Mouse (Mus musculus) midbrain, postnatal 0 days (tissue): ENCODE measurements around the gene Spire2. TPM values are rescaled to one million over a fixed set of nuclear protein-coding genes. Genes with fewer than 3 reads are reported as not detected.

Experiments used
- ATAC-seq: fragments of 200-750 bp; cut with Nextera tagmentation; 2 replicates; pipeline ENCODE4 v1.8.0; 2017; ENCODE audit warnings: moderate number of reproducible peaks, mild to moderate bottlenecking, moderate TSS enrichment, moderate library complexity; ENCODE audit not compliant: low FRiP score
- DNase-seq: peaks from one replicate; pipeline ENCODE4 v3.0.0-alpha.2; 2015; ENCODE audit warnings: low spot score
- H3K27ac ChIP-seq: fragments of 300-500 bp; sonication (generic); 2 replicates; pipeline ENCODE4 v1.5.1; 2014; ENCODE audit warnings: low read depth, mild to moderate bottlenecking, low read length, mixed read lengths
- H3K27me3 ChIP-seq: fragments of 300-500 bp; sonication (generic); 2 replicates; pipeline ENCODE4 v1.6.1; 2014; ENCODE audit warnings: low read length, control low read depth, mixed read lengths; ENCODE audit not compliant: insufficient read depth
- H3K36me3 ChIP-seq: fragments of 300-500 bp; sonication (generic); 2 replicates; pipeline ENCODE4 v1.6.1; 2014; ENCODE audit warnings: low read length, control low read depth, mixed read lengths; ENCODE audit not compliant: insufficient read depth
- H3K4me1 ChIP-seq: fragments of 300-500 bp; sonication (generic); 2 replicates; pipeline ENCODE4 v1.6.1; 2014; ENCODE audit warnings: mild to moderate bottlenecking, control low read depth, antibody characterized with exemption, low read length, mixed read lengths; ENCODE audit not compliant: insufficient read depth
- H3K4me2 ChIP-seq: fragments of 300-500 bp; sonication (generic); 2 replicates; pipeline ENCODE4 v1.6.1; 2014; ENCODE audit warnings: low read depth, mild to moderate bottlenecking, low read length, mixed read lengths; ENCODE audit not compliant: poor library complexity, severe bottlenecking
- H3K4me3 ChIP-seq: fragments of 300-500 bp; sonication (generic); 2 replicates; pipeline ENCODE4 v1.5.1; 2014; ENCODE audit warnings: low read depth, mild to moderate bottlenecking, low read length, moderate library complexity
- H3K9ac ChIP-seq: fragments of 300-500 bp; sonication (generic); replicated peaks from 2 replicates; pipeline ENCODE4 v1.6.1; 2014; ENCODE audit warnings: mild to moderate bottlenecking, low read length, moderate library complexity, mixed read lengths; ENCODE audit not compliant: poor library complexity, severe bottlenecking
- H3K9me3 ChIP-seq: fragments of 300-500 bp; sonication (generic); 2 replicates; pipeline ENCODE4 v1.6.1; 2016; ENCODE audit warnings: low read length, control low read depth
- CTCF ChIP-seq: IDR thresholded peaks from 2 replicates; pipeline ENCODE4 v1.5.1; 2016; ENCODE audit warnings: antibody characterized with exemption, mild to moderate bottlenecking
- WGBS: fragments of 180-500 bp; shearing (Covaris S2); extraction: QIAGEN DNeasy Blood & Tissue Kit; methylation state at CpG from one replicate; pipeline ENCODE4 v1.1.7; 2014; 5-methylcytosine and 5-hydroxymethylcytosine counted together
- polyA plus RNA-seq: library from polyadenylated mRNA; unstranded; fragments of >200 nt; fragmentation: Nextera tagmentation; extraction: Ambion mirVana; gene quantifications from 2 replicates; pipeline ENCODE4 v1.2.1, GENCODE M21; 2015
- total RNA-seq: library from RNA; depleted of rRNA; stranded (reverse); fragments of >200 nt; gene quantifications from 2 replicates; pipeline ENCODE4 v1.2.3, GENCODE M21; 2014

The Spire2 gene
- total and polyA plus RNA-seq, 2 experiments from 2014 or later, result 28.0 to 44.1 TPM

- H3K4me3 ChIP-seq, result no peak within 1 kb of the TSS
- H3K9ac ChIP-seq, result no peak within 1 kb of the TSS
- H3K9me3 ChIP-seq, result no peaks in the 10 kb centered on the region
- H3K4me1 ChIP-seq, result peaks cover 14% of the 10 kb centered on the region
- H3K27me3 ChIP-seq, result no peaks in the 10 kb centered on the region
- peak within 1 kb of the TSS; percentile 12; the same call in 1 of the 2 replicates for H3K4me2 ChIP-seq
- peaks cover 13% of the 10 kb centered on the region for H3K36me3 ChIP-seq
- TF ChIP-seq CTCF, result peak; percentile 87
- no peak within 1 kb of the TSS for H3K27ac ChIP-seq
- ATAC-seq (0 out of 2 replicates have a peak, but pooled peaks have one; percentile 1), DNase-seq (peak; percentile 75)
- 0% methylated on average over 4 of the region's 4 CpGs for WGBS
Observed at GRCm38 (mm10) chr8:123406786-123407185, 74.3 kb downstream of the Spire2 start, which contains the start of gene Mc1r. Mc1r (plus strand) TSS chr8:123407107.

- no peak for ATAC-seq
- Histone ChIP-seq H3K4me1 (peaks cover 14% of the 10 kb centered on the region), H3K27me3 (no peaks in the 10 kb centered on the region), H3K9me3 (no peaks in the 10 kb centered on the region), H3K27ac (no peak overlapping the region), H3K4me3 (no peak overlapping the region), H3K36me3 (peaks cover 6% of the 10 kb centered on the region; the same call in 1 of the 2 replicates), H3K4me2 (no peak overlapping the region), H3K9ac (no peak overlapping the region)
- WGBS, result 94% methylated on average over 13 of the region's 13 CpGs
- no peak for DNase-seq
- TF ChIP-seq CTCF, result no peak
Observed at GRCm38 (mm10) chr8:123407612-123408011, 75.1 kb downstream of the Spire2 start.

- no peak for ATAC-seq
- peak overlapping the region; percentile 98; the same call in 1 of the 2 replicates for H3K27ac ChIP-seq
- peak overlapping the region; percentile 77; the same call in 1 of the 2 replicates for H3K9ac ChIP-seq
- no peak for TF ChIP-seq CTCF
- H3K36me3 ChIP-seq, result no peaks in the 10 kb centered on the region
- 0 out of 2 replicates have a peak overlapping the region, but pooled peaks have one; percentile 47 for H3K4me3 ChIP-seq
- peak overlapping the region; percentile 89 for H3K4me2 ChIP-seq
- DNase-seq, result no peak
- no peaks in the 10 kb centered on the region for H3K27me3 ChIP-seq
- no peaks in the 10 kb centered on the region for H3K9me3 ChIP-seq
- peaks cover 14% of the 10 kb centered on the region for H3K4me1 ChIP-seq
- 75% methylated on average over 9 of the region's 9 CpGs for WGBS
Observed at GRCm38 (mm10) chr8:123408586-123409544, 76.4 kb downstream of the Spire2 start.

- ATAC-seq, result no peak
- H3K27me3 ChIP-seq, result no peaks in the 10 kb centered on the region
- TF ChIP-seq CTCF, result no peak
- peak overlapping the region; percentile 98 for H3K27ac ChIP-seq
- peak overlapping the region; percentile 77 for H3K9ac ChIP-seq
- no peaks in the 10 kb centered on the region for H3K36me3 ChIP-seq
- peak overlapping the region; percentile 89 for H3K4me2 ChIP-seq
- H3K4me1 ChIP-seq, result peaks cover 14% of the 10 kb centered on the region
- WGBS, result 15% methylated on average over 8 of the region's 8 CpGs
- H3K9me3 ChIP-seq, result no peaks in the 10 kb centered on the region
- peak; percentile 83 for DNase-seq
- peak overlapping the region; percentile 47 for H3K4me3 ChIP-seq
Observed at GRCm38 (mm10) chr8:123410049-123410587, 77.6 kb downstream of the Spire2 start.

- Histone ChIP-seq H3K27ac (peak overlapping the region; percentile 98), H3K4me1 (peaks cover 14% of the 10 kb centered on the region), H3K27me3 (no peaks in the 10 kb centered on the region), H3K9me3 (no peaks in the 10 kb centered on the region), H3K4me2 (peak overlapping the region; percentile 89), H3K36me3 (no peaks in the 10 kb centered on the region), H3K9ac (peak overlapping the region; percentile 77), H3K4me3 (peak overlapping the region; percentile 47)
- WGBS, result 2% methylated on average over 11 of the region's 11 CpGs
- TF ChIP-seq CTCF, result no peak
- DNase-seq (peak; percentile 38), ATAC-seq (peak; percentile 22; the same call in 1 of the 2 replicates)
Observed at GRCm38 (mm10) chr8:123410788-123411187, 78.3 kb downstream of the Spire2 start.
